34 mouse cellular contexts compared by ENCODE assay signal in genomic region chr3:27867731-27868130, GRCm38 (mm10). TPM values are rescaled to one million over a fixed set of nuclear protein-coding genes. Genes with fewer than 3 reads are reported as not detected.
DNase-seq lines count a peak whose midpoint lies in the region; ATAC-seq and TF ChIP-seq lines count a peak whose summit lies in the region.
"Had no signal": no experiment of that assay in that cellular context is flagged by ENCODE, and none has a peak within 500 bp of the region (broad histone marks: within the 10 kb centered on the region; RNA-seq: fewer than 3 reads in every experiment).

No protein-coding gene starts in this region.

- DNase-seq in heart, embryonic 10.5 days (ENCODE audit: low spot score), result peak; percentile 9
- no peak for DNase-seq in heart, adult 9 months (ENCODE audit: low spot score in 2 of 2)
- DNase-seq in testis, postnatal 10 days (ENCODE audit: low spot score), result peak; percentile 19
- DNase-seq in testis, postnatal 14 days (ENCODE audit: low spot score), result no peak
- peak; percentile 47 for DNase-seq in embryonic facial prominence, embryonic 14.5 days (ENCODE audit: low spot score)
- DNase-seq in embryo, embryonic 10 days (ENCODE audit: low spot score), result no peak
- no peak for DNase-seq in liver, postnatal 0 days
- DNase-seq: adrenal gland, postnatal 25 days; B cell, adult 2 months; cerebellum, adult 11-12 months; cerebellum, adult 9-11 months; gastrocnemius, postnatal 25 days; heart, adult 2 months; heart, postnatal 14 days; kidney, adult 2 months; layer of hippocampus, postnatal 36 days; retina, postnatal 1 day; right cerebral cortex, postnatal 25 days; thymus, adult 2 months; thymus, postnatal 36 days had no signal

- no peak overlapping the region for H3K27ac ChIP-seq in heart, embryonic 10.5 days
- H3K27ac ChIP-seq in embryonic facial prominence, embryonic 14.5 days (replicated peaks; ENCODE audit: low read depth, low read length), result no peak overlapping the region
- H3K27ac ChIP-seq in liver, postnatal 0 days (ENCODE audit: low read depth), result no peak overlapping the region
- H3K27ac ChIP-seq: heart, adult 2 months; hindbrain, embryonic 10.5 days; hindbrain, embryonic 15.5 days; limb, embryonic 12.5 days; liver, embryonic 15.5 days; lung, embryonic 15.5 days; neural tube, embryonic 15.5 days; stomach, embryonic 15.5 days had no signal

- no peak overlapping the region for H3K4me2 ChIP-seq in embryonic facial prominence, embryonic 14.5 days (ENCODE audit: low read depth, low read length)
- H3K4me2 ChIP-seq in liver, postnatal 0 days (ENCODE audit: low read depth, low read length), result no peak overlapping the region
- H3K4me2 ChIP-seq: hindbrain, embryonic 15.5 days; limb, embryonic 12.5 days; liver, embryonic 15.5 days; lung, embryonic 15.5 days; midbrain, embryonic 11.5 days; neural tube, embryonic 15.5 days; stomach, embryonic 15.5 days had no signal

- H3K9ac ChIP-seq in embryonic facial prominence, embryonic 14.5 days (ENCODE audit: low read depth, low read length), result no peak overlapping the region
- no peak overlapping the region for H3K9ac ChIP-seq in liver, postnatal 0 days (replicated peaks)
- H3K9ac ChIP-seq: hindbrain, embryonic 15.5 days; limb, embryonic 12.5 days; liver, embryonic 15.5 days; lung, embryonic 15.5 days; neural tube, embryonic 15.5 days; stomach, embryonic 15.5 days had no signal

- H3K4me1 ChIP-seq in heart, embryonic 10.5 days, result peaks cover 15% of the 10 kb centered on the region
- H3K4me1 ChIP-seq in embryonic facial prominence, embryonic 14.5 days (ENCODE audit: control insufficient read depth, insufficient read depth, low read length), result peaks cover 9% of the 10 kb centered on the region
- H3K4me1 ChIP-seq in liver, postnatal 0 days (ENCODE audit: insufficient read depth), result peaks cover 3% of the 10 kb centered on the region

- no peaks in the 10 kb centered on the region for H3K9me3 ChIP-seq in heart, embryonic 10.5 days
- H3K9me3 ChIP-seq in embryonic facial prominence, embryonic 14.5 days (ENCODE audit: control insufficient read depth, low read length), result no peaks in the 10 kb centered on the region
- H3K9me3 ChIP-seq in liver, postnatal 0 days (ENCODE audit: low read length), result no peaks in the 10 kb centered on the region
- H3K9me3 ChIP-seq: hindbrain, embryonic 10.5 days; hindbrain, embryonic 15.5 days; limb, embryonic 12.5 days; liver, embryonic 15.5 days; lung, embryonic 15.5 days; neural tube, embryonic 15.5 days; stomach, embryonic 15.5 days had no signal

- TF ChIP-seq CTCF in liver, postnatal 0 days (IDR thresholded peaks at IDR 0.05; ENCODE audit: low read depth), result no peak

- no peak for ATAC-seq in embryonic facial prominence, embryonic 14.5 days (ENCODE audit: low read depth)
- no peak for ATAC-seq in liver, postnatal 0 days
- ATAC-seq: forebrain, embryonic 14.5 days; inflammation-experienced regulatory T-cells, adult 6 months had no signal

- no peaks in the 10 kb centered on the region for H3K27me3 ChIP-seq in heart, embryonic 10.5 days (ENCODE audit: insufficient read depth, poor library complexity, severe bottlenecking)
- H3K27me3 ChIP-seq in embryonic facial prominence, embryonic 14.5 days (replicated peaks; ENCODE audit: control insufficient read depth, insufficient read depth, low read length), result no peaks in the 10 kb centered on the region
- no peaks in the 10 kb centered on the region for H3K27me3 ChIP-seq in liver, postnatal 0 days (ENCODE audit: insufficient read depth, low read length)
- H3K27me3 ChIP-seq: CH12.LX; hindbrain, embryonic 15.5 days; limb, embryonic 12.5 days; liver, embryonic 15.5 days; lung, embryonic 15.5 days; neural tube, embryonic 15.5 days; stomach, embryonic 15.5 days had no signal

- WGBS in heart, embryonic 10.5 days, result 73% methylated on average over 3 of the region's 3 CpGs
- 58% methylated on average over 3 of the region's 3 CpGs for WGBS in embryonic facial prominence, embryonic 14.5 days
- WGBS in liver, postnatal 0 days (ENCODE audit: insufficient replicate concordance), result 65% methylated on average over 3 of the region's 3 CpGs

- no peak for TF ChIP-seq EP300 in liver, postnatal 0 days (IDR thresholded peaks at IDR 0.05; ENCODE audit: low read depth)

- H3K36me3 ChIP-seq in heart, embryonic 10.5 days, result no peaks in the 10 kb centered on the region
- no peaks in the 10 kb centered on the region for H3K36me3 ChIP-seq in embryonic facial prominence, embryonic 14.5 days (ENCODE audit: control insufficient read depth, insufficient read depth, low read length)
- H3K36me3 ChIP-seq in liver, postnatal 0 days (replicated peaks; ENCODE audit: insufficient read depth, low read length), result no peaks in the 10 kb centered on the region
- H3K36me3 ChIP-seq: hindbrain, embryonic 10.5 days; hindbrain, embryonic 15.5 days; limb, embryonic 12.5 days; liver, embryonic 15.5 days; lung, embryonic 15.5 days; neural tube, embryonic 15.5 days; stomach, embryonic 15.5 days had no signal

- H3K4me3 ChIP-seq in heart, embryonic 10.5 days, result no peak overlapping the region
- H3K4me3 ChIP-seq in embryonic facial prominence, embryonic 14.5 days (ENCODE audit: low read depth, low read length), result no peak overlapping the region
- no peak overlapping the region for H3K4me3 ChIP-seq in liver, postnatal 0 days (ENCODE audit: low read depth, low read length)
- H3K4me3 ChIP-seq: heart, adult 2 months; hindbrain, embryonic 10.5 days; hindbrain, embryonic 15.5 days; limb, embryonic 12.5 days; liver, embryonic 15.5 days; lung, embryonic 15.5 days; neural tube, embryonic 15.5 days; stomach, embryonic 15.5 days had no signal

RNA-seq across cellular contexts. Expression of gene Tmem212, which starts 28.4 kb away (rescaled TPM):
- polyA plus RNA-seq in heart, embryonic 10.5 days (2016; fragmentation: Nextera tagmentation; extraction: Ambion mirVana), result not detected in 2 replicates
- 4.8 TPM in 1 of 2 replicates, not detected in the other for polyA plus RNA-seq in embryonic facial prominence, embryonic 14.5 days (2014; fragmentation: Nextera tagmentation; extraction: Ambion mirVana)
- 0.21 and 0.26 TPM in 2 replicates for polyA plus RNA-seq in liver, postnatal 0 days (2015; fragmentation: Nextera tagmentation; extraction: Ambion mirVana)
- polyA plus RNA-seq: forebrain, embryonic 14.5 days; heart, embryonic 14.5 days; hindbrain, embryonic 10.5 days; hindbrain, embryonic 15.5 days; inflammation-experienced regulatory T-cells, adult 6 months; kidney, adult 2 months; large intestine, adult 2 months; limb, embryonic 12.5 days; liver, adult 2 months; liver, embryonic 15.5 days; midbrain, embryonic 11.5 days; stomach, embryonic 15.5 days had no signal

Comparison
In these comparisons a context has a peak if more than half of its experiments do, and no peak if none do; other contexts are left out.
1. DNase-seq: peak in heart, embryonic 10.5 days (single experiment), testis, postnatal 10 days (single experiment) and embryonic facial prominence, embryonic 14.5 days (single experiment); none in heart, adult 9 months (0 of 2), testis, postnatal 14 days (single experiment), embryo, embryonic 10 days (single experiment) and liver, postnatal 0 days (single experiment).